In genomic region chr10:94640067-94640466, GRCm38 (mm10) we compare ENCODE assay signal across 29 mouse cellular contexts. TPM values are rescaled to one million over a fixed set of nuclear protein-coding genes. Genes with fewer than 3 reads are reported as not detected.
DNase-seq lines count a peak whose midpoint lies in the region; ATAC-seq and TF ChIP-seq lines count a peak whose summit lies in the region.
"Had no signal": no experiment of that assay in that cellular context is flagged by ENCODE, and none has a peak within 500 bp of the region (broad histone marks: within the 10 kb centered on the region; RNA-seq: fewer than 3 reads in every experiment).

No protein-coding gene starts in this region.

- peak; percentile 60 for DNase-seq in midbrain, embryonic 11.5 days (ENCODE audit: low spot score, missing footprints)
- DNase-seq in heart, adult 2 months = no peak
- DNase-seq in embryo, embryonic 10 days (ENCODE audit: low spot score) = no peak
- no peak for DNase-seq in cerebellum, adult 9-10 months
- DNase-seq in limb, embryonic 10.5 days (ENCODE audit: low spot score) = no peak
- DNase-seq: adrenal gland, postnatal 10 days; adrenal gland, postnatal 36 days; B cell, adult 2 months; cerebellum, adult 11 months; cerebellum, adult 8-10 months; cerebellum, postnatal 14 days; embryo, embryonic 11 days; gastrocnemius, postnatal 25 days had no signal

- no peak for ATAC-seq in midbrain, embryonic 11.5 days (ENCODE audit: low FRiP score)
- ATAC-seq in midbrain, embryonic 16.5 days = no peak
- peak; percentile 59 to 75 for ATAC-seq in hematopoietic stem cell, adult 5-6 weeks (replicated peaks in 1 of 2; ENCODE audit: insufficient read depth in 1 of 2, low FRiP score in 2 of 2, low TSS enrichment in 1 of 2, low read depth in 1 of 2, poor library complexity in 2 of 2, severe bottlenecking in 2 of 2)
- peak; percentile 46 for ATAC-seq in megakaryocyte, adult 5-6 weeks (ENCODE audit: poor library complexity, severe bottlenecking)
- ATAC-seq: forebrain, embryonic 15.5 days; hindbrain, embryonic 16.5 days; inflammation-experienced regulatory T-cells, adult 6 months; Patski had no signal

- no peaks in the 10 kb centered on the region for H3K27me3 ChIP-seq in midbrain, embryonic 11.5 days (ENCODE audit: control insufficient read depth, insufficient read depth, low read length)
- H3K27me3 ChIP-seq in midbrain, embryonic 16.5 days (ENCODE audit: control insufficient read depth, insufficient read depth, low read depth, low read length) = no peaks in the 10 kb centered on the region
- H3K27me3 ChIP-seq in heart, adult 2 months (ENCODE audit: control insufficient read depth, insufficient read depth, low read length) = no peaks in the 10 kb centered on the region
- peaks cover 4% of the 10 kb centered on the region; the same call in 1 of the 2 replicates for H3K27me3 ChIP-seq in limb, embryonic 10.5 days (ENCODE audit: low read depth, poor library complexity, severe bottlenecking)
- H3K27me3 ChIP-seq: CH12.LX; embryonic facial prominence, embryonic 13.5 days; forebrain, embryonic 12.5 days; forebrain, embryonic 15.5 days; hindbrain, embryonic 13.5 days had no signal

- no peak overlapping the region for H3K27ac ChIP-seq in midbrain, embryonic 11.5 days (ENCODE audit: low read depth, low read length)
- no peak overlapping the region for H3K27ac ChIP-seq in midbrain, embryonic 16.5 days (ENCODE audit: low read length)
- H3K27ac ChIP-seq in heart, adult 2 months = no peak overlapping the region
- H3K27ac ChIP-seq in limb, embryonic 10.5 days = no peak overlapping the region
- H3K27ac ChIP-seq: embryonic facial prominence, embryonic 10.5 days; embryonic facial prominence, embryonic 13.5 days; forebrain, embryonic 12.5 days; forebrain, embryonic 15.5 days; hindbrain, embryonic 10.5 days; hindbrain, embryonic 13.5 days had no signal

- no peak for TF ChIP-seq POLR2A in heart, adult 2 months (IDR thresholded peaks at IDR 0.05; ENCODE audit: insufficient read depth, low read depth, low read length)

- H3K79me2 ChIP-seq in heart, adult 2 months (replicated peaks; ENCODE audit: control insufficient read depth, insufficient read depth, low read length) = no peaks in the 10 kb centered on the region

- TF ChIP-seq CTCF in heart, adult 2 months (IDR thresholded peaks at IDR 0.05) = no peak

- H3K4me3 ChIP-seq in midbrain, embryonic 11.5 days (ENCODE audit: low read depth, low read length) = no peak overlapping the region
- no peak overlapping the region for H3K4me3 ChIP-seq in midbrain, embryonic 16.5 days (ENCODE audit: low read depth, low read length)
- H3K4me3 ChIP-seq in heart, adult 2 months = no peak overlapping the region
- H3K4me3 ChIP-seq in limb, embryonic 10.5 days = no peak overlapping the region
- H3K4me3 ChIP-seq: embryonic facial prominence, embryonic 10.5 days; embryonic facial prominence, embryonic 13.5 days; erythroblast, embryonic 14.5 days; forebrain, embryonic 12.5 days; forebrain, embryonic 15.5 days; hindbrain, embryonic 10.5 days; hindbrain, embryonic 13.5 days had no signal

- intact Hi-C loops in heart, adult 2 months (cut with DNase I) = no loop called here

- no peak for TF ChIP-seq EP300 in heart, adult 2 months (IDR thresholded peaks at IDR 0.05; ENCODE audit: insufficient read depth, low read depth, low read length)

- H3K4me1 ChIP-seq in midbrain, embryonic 11.5 days (ENCODE audit: control insufficient read depth, insufficient read depth, low read length) = no peaks in the 10 kb centered on the region
- H3K4me1 ChIP-seq in midbrain, embryonic 16.5 days (ENCODE audit: control insufficient read depth, insufficient read depth, low read length) = no peaks in the 10 kb centered on the region
- H3K4me1 ChIP-seq in heart, adult 2 months (ENCODE audit: control insufficient read depth, insufficient read depth, low read length) = no peaks in the 10 kb centered on the region
- no peaks in the 10 kb centered on the region for H3K4me1 ChIP-seq in limb, embryonic 10.5 days
- H3K4me1 ChIP-seq: embryonic facial prominence, embryonic 10.5 days; embryonic facial prominence, embryonic 13.5 days; forebrain, embryonic 12.5 days; forebrain, embryonic 15.5 days; hindbrain, embryonic 10.5 days; hindbrain, embryonic 13.5 days had no signal

- no peak overlapping the region for H3K9ac ChIP-seq in midbrain, embryonic 11.5 days (ENCODE audit: low read length)
- no peak overlapping the region for H3K9ac ChIP-seq in midbrain, embryonic 16.5 days (ENCODE audit: low read depth, low read length)
- no peak overlapping the region for H3K9ac ChIP-seq in heart, adult 2 months (ENCODE audit: low read depth, low read length)
- H3K9ac ChIP-seq: embryonic facial prominence, embryonic 13.5 days; forebrain, embryonic 12.5 days; forebrain, embryonic 15.5 days; hindbrain, embryonic 13.5 days had no signal

- H3K9me3 ChIP-seq in midbrain, embryonic 11.5 days (ENCODE audit: control insufficient read depth, low read length) = no peaks in the 10 kb centered on the region
- H3K9me3 ChIP-seq in midbrain, embryonic 16.5 days (replicated peaks; ENCODE audit: control insufficient read depth, low read length, poor library complexity, severe bottlenecking) = no peaks in the 10 kb centered on the region
- no peaks in the 10 kb centered on the region for H3K9me3 ChIP-seq in limb, embryonic 10.5 days (replicated peaks)
- H3K9me3 ChIP-seq: embryonic facial prominence, embryonic 10.5 days; embryonic facial prominence, embryonic 13.5 days; forebrain, embryonic 12.5 days; forebrain, embryonic 15.5 days; G1E; hindbrain, embryonic 10.5 days; hindbrain, embryonic 13.5 days had no signal

- 86% methylated on average over 5 of the region's 5 CpGs for WGBS in midbrain, embryonic 11.5 days
- 86% methylated on average over 5 of the region's 5 CpGs for WGBS in midbrain, embryonic 16.5 days
- 51% methylated on average over 5 of the region's 5 CpGs for WGBS in heart, adult 2 months
- WGBS in limb, embryonic 10.5 days = 83% methylated on average over 5 of the region's 5 CpGs

- no peak overlapping the region for H3K4me2 ChIP-seq in midbrain, embryonic 11.5 days
- no peak overlapping the region for H3K4me2 ChIP-seq in midbrain, embryonic 16.5 days (ENCODE audit: low read length)
- H3K4me2 ChIP-seq: embryonic facial prominence, embryonic 13.5 days; forebrain, embryonic 12.5 days; forebrain, embryonic 15.5 days; heart, embryonic 11.5 days; hindbrain, embryonic 13.5 days had no signal

- no peaks in the 10 kb centered on the region for H3K36me3 ChIP-seq in midbrain, embryonic 11.5 days (ENCODE audit: control insufficient read depth, insufficient read depth, low read length)
- no peaks in the 10 kb centered on the region for H3K36me3 ChIP-seq in midbrain, embryonic 16.5 days (ENCODE audit: control insufficient read depth, insufficient read depth, low read length)
- H3K36me3 ChIP-seq in heart, adult 2 months (ENCODE audit: control insufficient read depth, insufficient read depth, low read length) = no peaks in the 10 kb centered on the region
- no peaks in the 10 kb centered on the region for H3K36me3 ChIP-seq in limb, embryonic 10.5 days
- H3K36me3 ChIP-seq: embryonic facial prominence, embryonic 10.5 days; embryonic facial prominence, embryonic 13.5 days; forebrain, embryonic 12.5 days; forebrain, embryonic 15.5 days; G1E; hindbrain, embryonic 10.5 days; hindbrain, embryonic 13.5 days had no signal

RNA-seq across cellular contexts. Expression of gene Cep83, which starts 48.4 kb away (rescaled TPM):
- polyA plus RNA-seq in midbrain, embryonic 11.5 days (2014; fragmentation: Nextera tagmentation; extraction: Ambion mirVana) = 23.0 and 23.2 TPM in 2 replicates
- polyA plus RNA-seq in midbrain, embryonic 16.5 days (2015; fragmentation: Nextera tagmentation; extraction: Ambion mirVana) = 16.3 and 19.2 TPM in 2 replicates
- total RNA-seq in hematopoietic stem cell, adult 5-6 weeks (2017) = 94.7 and 97.2 TPM in 2 replicates
- 45.5 and 46.0 TPM in 2 replicates for total RNA-seq in megakaryocyte, adult 5-6 weeks (2015)
- 52.5 and 62.5 TPM in 2 replicates for total RNA-seq in megakaryocyte, adult 5-6 weeks (2017)
- total RNA-seq in heart, adult 2 months (2021) = 10 to 100 TPM; 18.8 to 21.2 TPM
- polyA plus RNA-seq in heart, adult 2 months (2012; rRNA removed) = 5.3 and 10.7 TPM in 2 replicates
- polyA plus RNA-seq in limb, embryonic 10.5 days (2016; fragmentation: Nextera tagmentation; extraction: Ambion mirVana) = 16.7 and 17.5 TPM in 2 replicates

Comparison
In these comparisons a context has a peak if more than half of its experiments do, and no peak if none do; other contexts are left out.
1. ATAC-seq: peak in hematopoietic stem cell, adult 5-6 weeks (2 of 2) and megakaryocyte, adult 5-6 weeks (single experiment); none in midbrain, embryonic 11.5 days (single experiment) and midbrain, embryonic 16.5 days (single experiment).